Mouse (Mus musculus) testis, adult 2 months (tissue): ENCODE measurements around the gene Ankrd22.

Experiments used
- CTCF ChIP-seq: fragments of 200-500 bp; IDR thresholded peaks from 2 replicates; pipeline ENCODE4 v1.5.1; 2012; ENCODE audit warnings: low read depth, mild to moderate bottlenecking, inconsistent platforms, low read length, moderate library complexity; ENCODE audit not compliant: control insufficient read depth, insufficient read depth, insufficient replicate concordance
- POLR2A ChIP-seq: fragments of 200-500 bp; IDR thresholded peaks from 2 replicates; pipeline ENCODE4 v1.6.1; 2012; ENCODE audit warnings: low read depth, mild to moderate bottlenecking, inconsistent platforms, low read length, moderate library complexity; ENCODE audit not compliant: control insufficient read depth

DNA sequence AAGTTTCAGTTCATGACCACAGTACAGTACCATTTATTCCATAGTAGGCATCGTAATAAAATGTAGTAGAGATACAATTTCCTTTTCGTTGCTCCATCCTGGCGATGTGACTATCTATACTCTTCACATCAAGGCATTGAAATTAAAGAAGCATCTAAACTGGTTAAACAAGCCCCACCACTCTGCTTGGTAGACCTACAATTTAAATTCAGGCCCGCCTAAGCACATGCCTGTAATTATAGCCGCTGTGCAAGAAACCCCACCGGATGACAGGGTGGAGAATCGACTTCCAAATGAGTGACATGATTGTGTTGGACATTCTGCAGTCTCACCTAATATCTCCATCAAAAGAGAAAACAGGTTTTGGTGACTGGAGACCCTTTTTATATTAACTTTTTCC, 64.0 kb downstream of the Ankrd22 start:
- TF ChIP-seq CTCF (no peak), POLR2A (no peak)
